Mouse (Mus musculus) urinary bladder, adult 18-20 months (tissue): ENCODE measurements around the gene Rsg1.

Source experiments
- DNase-seq, 2 experiments: peaks; one replicate each; pipeline ENCODE4 v3.0.0; 2022; ENCODE audit warnings: low spot score in 2 of 2, mixed read lengths in 2 of 2

The Rsg1 gene

DNA sequence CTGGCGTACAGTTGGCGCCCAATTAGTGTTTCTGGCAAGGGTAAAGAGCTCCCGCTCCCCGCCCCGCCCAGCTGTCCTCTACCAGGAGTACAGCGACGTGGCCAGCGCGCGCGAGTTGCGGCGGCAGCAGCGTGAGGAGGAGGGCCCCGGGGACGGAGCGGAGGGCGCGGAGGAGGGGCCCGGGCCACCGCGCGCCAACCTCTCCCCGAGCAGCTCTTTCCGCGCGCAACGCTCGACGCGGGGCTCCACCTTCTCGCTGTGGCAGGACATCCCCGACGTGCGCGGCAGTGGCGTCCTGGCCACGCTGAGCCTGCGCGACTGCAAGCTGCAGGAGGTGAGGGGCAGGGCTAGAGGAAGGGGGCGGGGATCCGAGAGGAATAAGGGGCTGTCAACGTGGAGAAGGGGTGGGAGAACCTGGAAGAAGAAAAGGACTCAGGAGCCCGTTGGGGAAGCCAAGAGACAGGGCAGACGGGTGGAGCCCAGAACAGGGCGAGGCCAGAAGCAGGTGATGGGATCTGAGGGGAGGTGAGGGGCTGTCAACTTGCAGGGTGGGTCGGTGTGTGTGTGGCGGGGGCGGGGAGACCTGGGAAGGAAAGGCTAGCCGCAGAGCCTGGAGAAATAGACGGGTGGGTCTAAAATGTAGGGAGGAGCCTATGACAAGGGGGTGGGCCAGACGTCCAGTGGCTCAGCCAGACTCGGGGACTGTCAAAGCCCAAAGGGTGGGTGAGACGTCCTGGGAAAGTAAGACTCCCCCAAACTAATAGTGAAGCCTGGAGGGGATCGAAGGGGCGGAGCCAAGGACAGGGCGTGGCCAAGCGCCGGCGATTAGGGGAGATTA, 34.2 kb downstream of the Rsg1 start:
- DNase-seq, result no peak

- no peak for DNase-seq
Observed at GRCm38 (mm10) chr4:141248614-141248978, 34.8 kb downstream of the Rsg1 start.

- no peak for DNase-seq
Observed at GRCm38 (mm10) chr4:141249383-141249782, 35.6 kb downstream of the Rsg1 start.

- no peak for DNase-seq
Observed at GRCm38 (mm10) chr4:141251071-141251470, 37.3 kb downstream of the Rsg1 start.

DNA sequence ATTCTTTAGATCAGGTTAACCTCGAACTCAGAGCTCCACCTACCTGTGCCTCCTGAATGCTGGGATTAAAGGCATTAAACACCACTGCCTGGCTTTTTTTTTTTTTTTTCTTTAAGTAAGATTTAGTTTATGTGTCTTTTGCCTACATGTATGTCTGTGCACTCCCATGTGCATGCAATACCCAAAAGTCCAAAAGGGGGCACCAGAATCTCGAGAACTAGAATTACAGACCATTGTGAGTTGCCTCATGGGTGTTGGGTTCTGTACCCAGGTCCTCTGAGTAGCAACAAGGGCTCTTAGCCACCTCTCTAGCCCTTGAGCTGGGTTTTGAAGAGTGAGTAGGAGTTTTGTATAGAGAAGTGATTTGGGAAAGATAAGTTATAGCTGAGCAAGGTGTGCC, 38.9 kb downstream of the Rsg1 start:
- no peak for DNase-seq

GRCm38 (mm10) chr4:141254234-141254633, 40.5 kb downstream of the Rsg1 start:
- no peak for DNase-seq

- DNase-seq, result no peak
Observed at GRCm38 (mm10) chr4:141257440-141257839, 43.7 kb downstream of the Rsg1 start.

GRCm38 (mm10) chr4:141259413-141259812, 45.7 kb downstream of the Rsg1 start:
- DNase-seq, result no peak

DNA sequence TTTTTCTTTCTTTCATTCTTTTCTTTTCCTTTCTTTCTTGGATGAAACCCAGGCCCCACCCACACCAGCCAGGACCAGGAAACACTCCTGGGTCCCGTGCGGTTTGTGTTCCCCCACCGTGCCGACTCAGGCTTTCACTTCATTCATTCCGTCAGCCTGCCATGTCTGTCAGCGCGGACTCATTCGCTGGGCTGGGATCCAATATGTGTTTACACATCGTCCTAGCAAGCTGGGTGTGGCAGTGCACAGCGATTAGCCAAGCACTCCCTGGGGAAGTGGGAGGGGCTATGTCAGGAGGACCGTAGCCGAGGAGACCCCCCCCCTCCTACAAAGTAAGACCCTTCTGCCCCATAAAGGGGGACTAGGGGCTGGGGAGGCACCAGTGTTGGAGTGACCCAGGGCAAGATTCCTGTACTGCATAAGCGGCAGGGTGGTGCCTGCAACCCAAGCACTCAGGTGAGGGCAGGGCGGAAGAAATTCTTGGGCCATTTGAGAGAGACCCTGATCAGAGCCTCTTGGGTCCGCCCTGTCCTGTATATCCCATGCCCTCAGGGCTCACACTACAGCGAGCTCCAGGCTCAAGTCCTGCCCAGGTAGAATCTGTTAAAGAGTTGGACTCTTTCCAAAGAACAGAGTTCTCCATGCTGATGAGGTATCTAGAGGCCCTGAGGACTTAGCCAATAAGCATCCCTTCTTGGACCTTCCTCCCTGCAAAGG, 46.4 kb downstream of the Rsg1 start:
- DNase-seq, result peak in 1 of 2 experiments; percentile 77

GRCm38 (mm10) chr4:141262906-141263637, 49.3 kb downstream of the Rsg1 start:
- DNase-seq, result no peak

DNA sequence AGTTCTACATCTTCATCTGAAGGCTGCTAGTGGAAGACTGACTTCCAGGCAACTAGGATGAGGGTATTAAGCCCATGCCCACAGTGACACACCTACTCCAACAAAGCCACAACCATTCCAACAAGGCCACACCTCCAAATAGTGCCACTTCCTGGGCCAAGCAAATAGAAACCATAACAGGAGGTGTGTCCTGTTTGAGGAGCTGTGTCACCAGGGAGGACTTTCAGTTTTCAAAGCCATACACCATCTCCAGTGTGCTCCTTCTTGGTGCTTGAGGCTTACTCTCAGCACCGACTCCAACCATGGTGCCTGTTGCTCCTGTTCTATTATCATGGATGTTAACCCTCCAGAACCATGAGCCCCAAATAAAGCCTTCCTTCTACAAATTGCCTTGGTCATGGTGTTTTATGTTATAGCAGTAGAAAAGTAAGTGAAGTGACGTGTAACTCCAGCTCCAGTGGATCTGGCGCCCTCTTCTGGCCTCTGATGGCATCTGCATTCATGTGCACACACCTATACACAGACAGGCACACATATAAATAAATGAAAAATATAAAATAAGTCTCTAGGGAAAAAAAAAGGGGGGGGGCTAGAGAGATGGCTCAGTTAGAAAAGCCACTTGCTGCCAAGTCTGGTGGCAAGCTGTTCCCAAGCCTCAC, 52.4 kb downstream of the Rsg1 start:
- DNase-seq, result no peak

DNA sequence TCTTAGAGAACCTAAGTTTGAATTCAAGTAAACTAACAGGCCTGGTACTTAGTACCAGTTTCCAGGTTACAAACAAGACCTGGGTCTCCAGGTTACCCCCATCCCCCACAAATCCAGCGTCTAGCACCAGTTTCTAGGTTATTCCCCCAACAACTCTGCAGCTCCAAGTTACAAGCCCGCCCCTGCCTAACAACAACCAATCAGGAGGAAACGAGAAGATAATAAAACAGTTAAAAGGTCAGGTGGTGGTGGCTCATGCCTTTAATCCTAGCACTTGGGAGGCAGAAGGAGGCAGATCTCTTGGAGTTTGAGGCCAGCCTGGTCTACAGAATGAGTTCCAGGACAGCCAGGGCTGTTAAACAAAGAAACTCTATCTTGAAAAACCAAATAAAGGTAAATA, 53.5 kb downstream of the Rsg1 start:
- no peak for DNase-seq

- no peak for DNase-seq
Observed at GRCm38 (mm10) chr4:141267837-141268236, 54.1 kb downstream of the Rsg1 start.

DNA sequence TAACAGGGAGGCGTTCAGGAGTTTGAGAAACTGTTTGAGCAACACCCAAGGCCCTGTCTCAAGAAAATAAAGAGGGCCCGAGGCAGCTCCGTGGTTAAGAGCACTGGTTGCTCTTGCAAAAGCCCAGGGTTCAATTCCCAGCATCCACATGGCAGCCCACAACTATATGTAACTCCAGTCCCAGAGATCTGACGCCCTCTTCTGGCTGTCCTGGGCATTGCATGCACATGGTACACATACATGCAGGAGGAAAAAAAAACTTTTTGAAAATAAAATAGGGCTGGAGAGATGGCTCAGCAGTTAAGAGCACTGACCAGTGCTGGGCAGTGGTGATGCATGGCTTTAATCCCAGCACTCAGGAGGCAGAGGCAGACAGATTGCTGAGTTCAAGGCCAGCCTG, 54.6 kb downstream of the Rsg1 start:
- DNase-seq, result no peak

DNA sequence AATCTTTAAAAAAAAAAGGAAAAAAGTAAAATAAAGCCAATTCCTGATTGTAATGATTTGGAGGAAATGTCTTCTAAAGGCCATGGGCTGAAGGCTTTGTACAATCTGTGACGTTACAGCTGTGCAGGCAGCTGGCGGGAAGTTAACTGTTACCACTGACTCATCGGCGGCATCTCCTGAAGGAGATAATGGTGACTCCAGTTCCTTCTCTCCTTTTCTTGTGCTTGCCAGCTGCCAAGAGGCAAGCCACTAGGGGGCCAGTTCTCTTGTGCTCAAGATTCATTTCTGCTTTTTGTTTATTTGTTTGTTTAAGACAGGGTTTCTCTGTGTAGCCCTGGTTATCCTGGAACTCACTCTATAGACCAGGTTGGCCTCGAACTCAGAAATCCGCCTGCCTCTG, 55.3 kb downstream of the Rsg1 start:
- no peak for DNase-seq

GRCm38 (mm10) chr4:141270201-141270940, 56.6 kb downstream of the Rsg1 start:
- DNase-seq, result no peak

GRCm38 (mm10) chr4:141271228-141271627, 57.5 kb downstream of the Rsg1 start:
- no peak for DNase-seq

DNA sequence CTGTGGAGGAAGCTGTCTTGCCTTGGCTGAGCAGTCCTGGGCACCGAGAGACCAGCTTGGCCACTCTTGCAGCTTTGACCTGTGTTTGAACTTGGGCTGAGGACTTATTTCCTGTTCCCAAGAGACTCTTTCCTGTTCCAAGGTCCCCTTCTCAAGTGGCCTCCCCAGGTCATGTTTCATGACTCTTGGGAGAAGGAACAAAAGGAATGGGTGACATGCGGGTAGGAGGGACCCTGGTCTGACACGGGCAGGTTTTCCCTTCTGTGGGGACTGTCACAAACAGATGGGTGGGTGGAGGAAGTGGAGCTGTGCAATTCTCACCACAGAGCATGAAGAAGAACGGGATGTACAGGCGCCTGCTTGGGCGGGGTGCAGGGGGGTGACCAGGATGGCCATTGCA, 58.0 kb downstream of the Rsg1 start:
- DNase-seq, result no peak

- DNase-seq, result no peak
Observed at GRCm38 (mm10) chr4:141272878-141273277, 59.1 kb downstream of the Rsg1 start.

- peak; percentile 78 to 82 for DNase-seq
Observed at GRCm38 (mm10) chr4:141273296-141273695, 59.5 kb downstream of the Rsg1 start.
